Mouse (Mus musculus) adrenal gland, adult 8-10 months (tissue): ENCODE results near the gene Tmem109. TPM values are rescaled to one million over a fixed set of nuclear protein-coding genes. Genes with fewer than 3 reads are reported as not detected.

Experiments used
- DNase-seq: peaks from one replicate; pipeline ENCODE4 v3.0.0; 2022
- total RNA-seq, 4 experiments: library from RNA; stranded (reverse); gene quantifications; 2 replicates each; pipeline ENCODE4 v1.2.4; 2022

Tmem109 gene
- total RNA-seq, 4 experiments from 2014 or later, result 132 to 209 (median 153) TPM

DNA sequence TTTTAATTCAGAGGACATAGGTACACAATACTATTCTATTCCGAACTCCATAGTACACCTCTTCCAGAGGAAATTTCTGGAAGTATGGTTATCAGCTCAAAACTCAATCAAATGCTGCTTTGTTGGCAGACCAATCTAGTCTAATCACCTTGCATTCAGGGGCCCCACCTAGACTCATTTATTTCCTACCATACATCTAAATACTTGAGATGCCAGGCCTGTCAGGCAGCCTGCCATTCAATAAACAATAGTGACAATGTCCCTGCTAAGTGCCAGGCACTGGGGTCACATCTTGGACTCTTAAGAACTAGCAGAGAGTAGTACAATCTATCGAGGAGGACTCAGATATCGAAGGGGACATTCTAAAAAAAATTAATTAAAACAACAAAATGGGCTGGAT is 10.4 kb upstream of the Tmem109 start:
- DNase-seq, result no peak

- no peak for DNase-seq
These were observed 801 bp downstream of the Tmem109 start for GRCm38 (mm10) chr19:10880975-10881425.

GRCm38 (mm10) chr19:10880085-10880974 is 1.5 kb downstream of the Tmem109 start:
- DNase-seq, result no peak

DNA sequence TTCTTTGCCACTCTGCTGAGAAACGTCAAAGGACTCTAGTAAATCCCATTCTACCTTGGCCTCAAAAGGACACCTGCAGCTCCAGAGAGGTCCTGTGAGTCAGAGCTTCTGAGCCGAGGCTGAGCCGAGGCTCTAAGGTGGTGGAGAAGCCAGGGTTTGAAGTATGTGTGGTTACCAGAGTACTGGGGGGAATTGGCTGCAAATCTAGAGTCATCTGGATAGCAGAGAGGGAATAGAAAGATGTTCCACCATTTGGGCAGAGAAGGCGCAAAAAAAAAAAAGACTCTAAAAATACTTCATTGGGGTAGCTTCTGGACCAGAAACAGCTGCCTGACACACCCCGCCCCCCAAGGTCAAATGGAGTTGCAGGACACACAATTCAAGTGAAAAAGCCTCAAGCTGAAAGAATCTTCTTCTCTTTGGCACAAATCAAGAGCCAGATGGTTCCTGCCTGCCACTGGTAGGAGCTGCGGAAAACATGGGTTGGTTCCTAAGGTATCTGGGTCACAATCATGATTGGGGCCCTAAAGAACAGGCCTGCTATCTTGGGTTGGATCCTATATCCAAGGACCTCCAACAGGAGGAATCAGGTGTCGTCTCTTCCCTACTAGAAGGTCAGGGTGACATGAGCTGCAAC is 3.5 kb downstream of the Tmem109 start:
- DNase-seq, result no peak

DNA sequence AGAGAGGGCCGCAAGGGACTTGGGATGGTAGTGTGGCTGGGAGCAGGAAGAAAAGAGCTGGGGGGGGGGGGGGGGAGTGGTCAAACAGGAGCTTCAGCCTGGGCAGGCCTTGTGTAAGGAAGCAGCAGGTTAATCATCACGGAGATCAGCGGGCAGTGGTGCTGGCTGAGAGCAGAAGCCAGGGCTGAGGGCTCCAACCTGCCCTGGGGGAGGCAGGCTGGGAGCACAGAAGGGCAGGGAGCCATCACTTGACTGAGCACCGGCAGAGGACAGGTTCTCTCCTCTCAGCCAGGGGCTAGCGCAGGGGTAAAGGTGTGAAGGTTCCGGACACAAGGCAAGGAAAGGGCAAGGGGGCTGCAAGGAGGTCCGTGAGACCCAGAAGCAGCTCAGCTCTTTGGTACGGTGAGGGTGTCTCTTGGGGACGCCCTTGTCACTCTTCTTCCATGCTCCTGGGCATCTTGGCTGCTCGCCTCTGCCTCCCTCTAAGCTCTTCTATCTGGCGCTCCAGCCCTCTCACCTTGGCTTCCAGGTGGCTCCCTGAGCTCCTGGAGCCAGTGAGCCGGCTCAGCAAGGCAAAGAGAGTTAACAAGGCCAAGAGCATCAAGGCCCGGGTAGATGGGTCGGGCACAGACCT is 10.4 kb downstream of the Tmem109 start:
- no peak for DNase-seq

GRCm38 (mm10) chr19:10870676-10871075 is 11.1 kb downstream of the Tmem109 start:
- DNase-seq, result peak; percentile 50

- DNase-seq, result no peak
These were observed 11.8 kb downstream of the Tmem109 start, which contains the start of gene Tmem132a for GRCm38 (mm10) chr19:10869886-10870527. Tmem132a (minus strand) TSS chr19:10869940.

DNA sequence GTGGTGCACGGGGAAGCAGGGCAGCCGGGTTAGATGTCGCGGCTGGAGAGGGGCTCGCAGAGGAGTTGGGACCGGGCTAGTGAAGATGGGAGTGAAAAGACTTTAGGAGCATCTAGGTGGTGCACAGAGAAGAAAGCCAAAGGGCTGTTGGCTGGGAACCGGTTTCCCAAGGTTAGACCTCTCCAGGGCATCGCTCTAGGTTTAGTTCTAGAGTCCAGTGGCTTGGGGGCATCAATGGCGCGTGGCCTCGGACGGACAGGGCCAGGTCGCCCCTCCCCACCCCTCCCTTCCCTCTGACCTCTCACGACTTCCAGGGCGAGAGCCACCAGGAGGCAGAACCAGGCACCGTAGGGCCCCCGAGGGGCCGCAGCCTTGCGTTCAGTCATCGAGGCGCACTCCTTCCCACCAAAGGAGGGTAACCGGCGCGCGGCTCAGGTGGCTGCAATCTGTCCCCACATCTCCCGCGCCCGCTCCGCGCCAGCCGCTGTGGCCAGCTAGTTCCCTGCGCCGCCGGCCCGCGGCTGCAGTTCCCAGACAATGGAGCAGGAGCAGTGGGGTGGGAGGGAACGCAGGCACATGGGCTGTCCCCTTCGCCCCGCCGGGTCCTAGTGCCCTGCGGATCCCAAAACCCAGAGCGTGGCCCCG is 12.4 kb downstream of the Tmem109 start:
- peak; percentile 64 for DNase-seq

DNA sequence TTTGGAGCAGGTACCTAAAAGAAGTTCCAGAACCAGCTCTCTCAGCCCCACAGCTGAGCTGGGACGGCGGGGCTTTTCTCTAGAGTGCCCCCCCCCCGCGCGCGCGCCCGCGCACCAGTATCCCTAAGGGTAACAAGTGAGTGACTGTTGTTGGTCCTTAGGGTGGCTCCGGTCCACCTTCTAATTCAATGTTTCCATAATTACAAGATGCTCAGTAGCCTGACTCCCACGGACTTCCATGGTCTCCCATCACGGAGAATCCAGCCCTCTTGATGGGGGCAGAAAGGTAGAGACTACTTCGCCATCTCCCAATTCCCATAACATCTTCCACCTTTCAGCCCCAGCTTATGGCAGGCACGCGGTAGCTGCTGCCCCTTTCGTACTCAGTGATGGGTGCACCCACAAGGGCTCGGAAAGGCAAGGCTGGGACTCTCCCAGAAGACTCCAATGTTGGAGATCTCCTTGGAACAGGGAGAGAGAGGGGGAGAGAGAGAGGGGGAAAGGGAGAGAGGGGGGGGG is 13.1 kb downstream of the Tmem109 start:
- no peak for DNase-seq

- DNase-seq, result no peak
These were observed 13.7 kb downstream of the Tmem109 start for GRCm38 (mm10) chr19:10867946-10868622.

- DNase-seq, result no peak
These were observed 15.4 kb downstream of the Tmem109 start for GRCm38 (mm10) chr19:10866351-10866750.

GRCm38 (mm10) chr19:10860072-10860497 is 21.7 kb downstream of the Tmem109 start:
- no peak for DNase-seq

- no peak for DNase-seq
These were observed 25.3 kb downstream of the Tmem109 start for GRCm38 (mm10) chr19:10856520-10856919.

DNA sequence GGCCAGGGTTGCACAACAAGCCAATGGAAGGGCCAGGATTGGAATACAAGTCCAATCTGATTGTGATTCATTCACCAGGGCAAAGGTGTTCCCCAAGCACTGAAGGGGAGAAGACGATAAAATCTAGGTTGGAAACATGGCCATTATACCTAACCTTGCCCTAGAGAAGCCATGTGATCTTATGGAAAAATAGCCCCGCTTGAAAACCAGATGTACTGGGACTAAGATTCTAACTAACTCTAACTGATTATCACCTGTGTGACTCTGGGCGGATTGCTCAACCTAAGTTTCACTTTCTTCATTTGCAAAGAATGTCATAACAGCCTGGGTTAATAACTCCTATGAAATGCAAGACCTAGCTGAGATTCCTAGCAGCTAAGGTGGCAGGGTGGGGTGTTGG is 26.4 kb downstream of the Tmem109 start:
- no peak for DNase-seq

DNA sequence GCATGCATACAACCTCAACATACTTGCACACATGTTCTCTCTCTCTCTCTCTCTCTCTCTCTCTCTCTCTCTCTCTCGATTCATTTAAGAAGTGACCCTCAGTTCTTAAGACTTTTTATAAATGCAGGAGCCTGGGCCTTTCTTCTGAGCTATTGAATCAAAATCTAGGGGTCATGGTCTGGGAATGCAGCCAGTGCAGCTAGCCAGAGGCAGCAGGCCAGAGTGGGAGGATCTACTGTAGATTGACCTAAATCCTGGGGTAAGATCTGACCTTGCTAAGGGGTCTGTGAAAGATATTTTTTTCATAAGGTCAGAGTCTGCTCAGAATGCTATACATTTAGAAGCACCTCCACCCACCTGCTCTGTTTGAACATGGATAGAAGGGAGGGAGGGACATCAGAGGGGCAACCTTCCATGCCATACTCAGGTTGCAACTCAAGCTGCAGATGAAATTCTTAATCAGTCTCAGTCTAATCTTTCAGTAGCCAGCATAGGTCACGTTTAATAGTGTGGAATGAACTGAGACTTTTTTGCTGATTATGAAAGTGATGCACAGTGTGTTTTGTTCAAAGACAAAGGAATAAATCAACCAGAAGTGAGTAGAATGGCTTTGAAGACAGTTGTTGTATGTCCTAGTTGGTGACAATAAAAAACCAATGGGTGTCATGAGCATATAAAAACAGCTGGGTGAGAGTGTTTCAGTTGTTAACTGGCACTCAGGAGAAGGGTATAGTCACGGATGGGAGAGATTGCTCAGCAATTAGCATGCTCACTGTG is 34.3 kb downstream of the Tmem109 start:
- DNase-seq, result peak; percentile 56

- no peak for DNase-seq
These were observed 35.7 kb downstream of the Tmem109 start for GRCm38 (mm10) chr19:10846150-10846549.

DNA sequence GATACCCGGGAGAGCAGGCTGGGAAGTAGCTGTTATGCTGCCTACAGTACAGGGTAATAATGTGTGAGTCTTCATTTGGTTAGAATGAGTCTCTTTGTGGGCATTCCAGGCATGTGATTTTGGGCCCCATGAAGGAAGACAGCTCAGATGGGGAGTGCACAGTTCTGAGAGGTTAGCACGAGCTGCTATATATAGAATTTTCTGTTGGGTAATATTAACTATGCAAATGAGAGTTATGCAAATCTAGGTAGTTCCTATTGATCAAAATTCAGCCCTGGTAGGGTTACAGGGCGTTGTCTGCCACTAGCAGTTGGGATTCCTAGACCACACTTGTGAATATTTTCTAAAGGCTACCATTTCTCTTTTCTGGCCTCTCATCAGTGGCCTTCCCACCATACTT is 36.3 kb downstream of the Tmem109 start:
- DNase-seq, result no peak

DNA sequence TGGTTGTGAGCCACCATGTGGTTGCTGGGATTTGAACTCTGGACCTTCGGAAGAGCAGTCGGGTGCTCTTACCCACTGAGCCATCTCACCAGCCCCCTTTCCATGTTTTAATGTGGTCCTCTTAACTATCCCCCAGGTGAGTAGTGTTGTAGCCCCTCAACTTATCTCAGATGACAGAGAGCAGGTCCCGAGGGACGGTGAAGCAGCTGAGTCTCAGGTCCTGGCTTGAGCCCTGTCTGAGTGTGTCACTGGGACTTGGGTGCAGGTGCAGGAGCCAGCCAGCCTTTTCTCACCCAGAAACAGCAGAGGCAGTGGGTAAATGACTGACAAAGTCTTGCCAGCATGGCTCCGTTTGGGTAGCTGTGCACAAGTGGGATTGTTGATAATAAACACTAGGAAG is 37.6 kb downstream of the Tmem109 start:
- no peak for DNase-seq

DNA sequence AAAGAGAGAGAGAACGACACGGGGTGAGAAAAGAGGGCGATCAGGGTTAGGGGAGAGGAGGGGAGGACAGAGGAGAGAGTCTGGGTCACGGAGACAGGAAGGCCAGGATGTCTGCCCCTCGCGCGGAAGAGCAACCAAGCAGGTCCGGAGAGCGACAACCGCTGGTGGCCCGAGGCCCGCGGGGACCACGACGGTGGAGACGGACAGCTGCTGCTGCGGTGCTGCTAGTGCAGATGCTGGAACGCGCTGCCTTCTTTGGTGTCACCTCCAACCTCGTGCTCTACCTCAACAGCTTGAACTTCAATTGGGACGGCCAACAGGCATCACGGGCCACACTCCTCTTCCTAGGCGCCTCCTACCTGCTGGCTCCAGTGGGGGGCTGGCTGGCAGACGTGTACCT is 38.9 kb downstream of the Tmem109 start:
- DNase-seq, result no peak
